Mouse (Mus musculus): ENCODE results near the gene Btf3l4. TPM values are rescaled to one million over a fixed set of nuclear protein-coding genes. Genes with fewer than 3 reads are reported as not detected.

The Btf3l4 gene
- 96.5 and 117 TPM in 2 replicates for polyA plus RNA-seq (2015; fragmentation: Nextera tagmentation; extraction: Ambion mirVana)

DNA sequence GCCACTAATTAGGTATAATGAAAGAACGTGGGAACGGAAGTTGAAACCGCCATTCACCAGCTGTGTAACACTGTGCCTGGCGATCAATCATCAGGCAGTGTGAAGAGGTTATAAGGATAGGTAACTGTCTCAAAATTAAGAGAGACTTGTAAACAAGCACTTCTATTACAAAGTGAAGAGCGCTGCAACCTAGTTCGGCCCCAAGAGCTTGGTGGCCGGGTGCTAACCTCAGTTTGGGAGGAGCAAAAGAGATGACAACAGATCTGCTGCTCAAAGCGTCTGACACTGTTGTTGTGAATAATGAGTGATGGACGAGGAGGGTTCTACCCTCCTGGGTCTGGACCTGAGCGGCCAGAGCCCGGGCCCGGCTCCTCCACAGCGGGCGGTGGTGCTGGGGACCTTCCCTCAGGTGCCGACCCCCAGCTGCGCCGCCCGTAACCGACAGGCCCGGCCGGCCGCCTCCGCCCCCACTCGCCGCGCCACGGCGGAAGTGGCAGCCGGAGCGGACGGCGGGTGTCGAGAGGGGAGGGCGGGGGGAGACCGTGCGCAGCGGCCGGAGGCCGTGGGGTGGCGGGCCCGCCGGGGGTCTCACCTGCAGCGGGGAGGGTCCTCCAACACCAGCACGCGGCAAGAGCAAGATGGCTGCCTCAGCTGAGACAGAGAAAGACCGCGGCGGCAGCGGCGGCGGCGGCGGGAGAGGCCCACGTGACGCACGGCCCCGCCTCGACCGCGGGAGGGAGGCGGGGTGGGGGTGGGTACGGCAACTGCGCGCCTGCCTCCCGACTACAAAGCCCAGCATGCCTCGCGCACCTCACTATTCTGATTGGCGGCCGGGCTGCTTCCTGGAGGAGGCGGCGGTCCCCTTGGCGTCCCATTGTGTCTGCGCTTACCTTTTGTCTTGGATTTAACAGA lies at the start of gene Btf3l4:
TSS of gene Btf3l4 (minus strand) at position 699 of the 912 bp plus-strand sequence.

DNA sequence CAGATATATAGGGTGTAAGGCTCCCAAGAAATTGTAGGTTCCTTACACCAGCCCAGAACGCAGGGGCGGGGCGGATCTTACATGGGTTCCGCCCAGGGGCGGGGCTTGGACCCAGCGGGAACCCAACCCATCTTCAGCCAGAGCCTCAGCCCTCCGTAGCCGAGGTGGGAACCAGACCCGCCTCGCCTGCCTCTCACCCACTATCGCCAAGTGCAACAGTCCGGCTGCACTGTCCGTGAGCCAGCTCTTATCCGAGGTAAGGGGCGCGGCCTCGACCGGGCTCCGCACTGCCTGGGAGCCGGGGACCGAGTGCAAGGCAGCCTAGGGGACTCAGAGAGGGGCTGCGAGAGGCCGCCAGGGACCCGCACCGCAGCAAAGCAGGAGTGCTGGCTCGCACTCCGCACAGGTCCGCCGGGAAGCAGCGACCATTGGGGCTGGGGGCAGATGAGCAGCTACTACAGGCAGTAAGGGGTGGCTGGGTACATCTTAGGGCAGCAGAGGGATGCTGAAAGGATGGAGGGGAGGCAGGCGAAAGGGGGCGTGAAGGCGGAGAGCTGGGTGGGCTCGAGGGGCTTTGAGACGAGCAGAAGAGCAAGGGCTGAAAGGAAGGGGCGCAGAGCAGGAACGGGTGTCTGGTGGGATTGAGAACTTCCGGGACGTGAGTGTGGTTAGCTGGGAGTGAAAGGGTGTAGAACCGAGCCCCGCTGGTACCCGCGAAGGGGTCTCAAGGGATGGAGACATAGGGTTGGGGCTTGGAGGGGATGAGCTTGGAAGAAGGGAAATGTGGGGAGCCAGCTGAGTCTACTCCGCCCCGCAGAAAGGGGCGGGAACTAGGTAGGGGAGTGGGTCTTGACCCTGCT lies 45.8 kb upstream of the Btf3l4 start, which contains the start of gene Rab3b:
TSS of gene Rab3b (plus strand) at position 101 of the 860 bp plus-strand sequence.

DNA sequence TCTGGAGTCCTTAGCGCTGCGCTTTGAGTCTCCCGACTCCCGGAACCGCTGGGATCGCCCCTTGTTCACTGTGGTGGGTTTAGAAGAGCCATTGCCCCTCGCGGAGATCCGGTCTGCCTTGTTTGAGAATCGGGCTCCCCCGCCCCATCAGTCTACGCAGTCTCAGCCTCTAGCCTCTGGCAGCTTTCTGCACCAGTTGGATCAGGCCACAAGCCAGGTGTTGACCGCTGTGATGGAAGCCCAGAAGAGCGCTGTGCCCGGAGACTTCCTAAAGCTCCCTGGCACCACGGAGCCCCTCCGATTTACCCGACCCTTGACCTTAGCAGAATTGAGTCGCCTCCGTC lies 15.1 kb upstream of the Btf3l4 start, which contains the start of gene A730015C16Rik:
TSS of gene A730015C16Rik (minus strand) at position 115 of the 344 bp plus-strand sequence.

DNA sequence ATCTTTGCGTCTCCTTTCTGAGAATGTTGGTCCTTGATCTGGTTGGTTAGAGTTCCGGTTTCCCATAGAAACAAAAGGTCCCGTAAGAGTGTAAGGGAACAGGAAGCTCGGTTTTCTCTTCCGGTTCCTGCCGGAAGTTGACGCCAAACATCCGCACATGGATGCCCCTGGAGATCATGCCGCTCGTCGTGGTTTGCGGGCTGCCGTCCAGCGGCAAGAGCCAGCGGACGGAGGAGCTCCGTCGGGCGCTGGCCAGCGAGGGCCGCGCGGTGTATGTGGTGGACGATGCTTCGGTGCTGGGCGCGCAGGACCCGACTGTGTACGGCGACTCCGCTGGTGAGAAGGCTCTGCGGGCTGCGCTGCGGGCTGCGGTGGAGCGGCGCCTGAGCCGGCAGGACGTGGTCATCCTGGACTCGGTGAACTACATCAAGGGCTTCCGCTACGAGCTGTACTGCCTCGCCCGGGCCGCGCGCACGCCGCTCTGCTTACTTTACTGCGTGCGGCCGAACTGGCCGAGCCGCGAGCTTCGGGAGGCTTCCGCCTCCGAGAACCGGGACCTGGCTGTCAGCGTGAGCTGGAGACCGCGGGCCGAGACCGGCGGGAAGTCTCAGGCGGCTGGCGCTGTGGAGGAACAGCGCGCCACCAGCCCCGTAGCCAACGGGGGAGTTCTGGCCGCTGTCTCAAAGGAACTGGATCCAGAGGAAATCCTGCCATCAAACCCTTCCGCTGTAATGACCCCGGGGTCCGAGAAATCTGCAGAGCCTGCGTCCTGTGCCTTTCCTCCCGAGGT lies 14.5 kb upstream of the Btf3l4 start, which contains the start of gene Kti12:
TSS of gene Kti12 (plus strand) at position 71 of the 790 bp plus-strand sequence.

DNA sequence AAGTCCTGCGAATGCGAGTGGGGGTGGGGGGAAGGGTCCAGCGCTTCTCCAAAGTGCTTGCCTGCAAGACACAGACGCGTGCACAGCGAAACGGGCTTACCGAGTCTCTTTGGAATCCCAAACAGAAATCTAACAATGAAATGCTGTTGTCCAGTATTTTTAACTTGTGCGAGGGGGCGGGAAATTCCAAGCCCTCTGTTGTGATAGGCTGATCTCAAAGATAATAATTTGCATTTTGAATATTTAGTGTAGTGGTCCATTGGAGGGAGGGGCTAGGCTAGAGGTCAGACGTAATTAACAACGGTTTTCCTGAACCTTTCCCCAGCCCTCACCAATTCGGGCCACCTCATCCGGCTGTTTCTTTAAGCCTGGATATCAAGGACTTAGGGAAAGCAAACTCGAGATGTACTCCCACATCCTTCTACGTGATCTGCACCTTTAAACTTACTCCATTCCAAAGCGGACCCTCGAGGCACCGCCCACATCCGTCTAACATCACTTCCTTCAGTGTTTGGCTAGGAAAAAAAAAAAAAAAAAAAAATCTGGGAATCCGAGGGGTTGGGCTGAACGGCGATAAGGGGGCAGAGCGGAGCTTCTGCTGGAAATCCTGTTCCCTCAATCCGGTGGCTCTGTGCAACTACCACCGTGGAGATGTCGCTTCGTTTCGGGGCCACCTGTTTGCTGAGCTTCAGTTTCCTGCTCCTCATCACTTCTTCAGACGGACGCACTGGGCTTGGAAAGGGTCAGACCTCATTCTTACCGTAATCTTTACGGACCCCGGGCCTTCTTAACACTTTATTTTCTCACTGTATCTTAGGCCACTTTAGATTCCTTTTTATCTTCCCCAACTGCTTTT lies 929 bp upstream of the Btf3l4 start, which contains the start of gene Txndc12:
TSS of gene Txndc12 (plus strand) at position 487 of the 856 bp plus-strand sequence.

DNA sequence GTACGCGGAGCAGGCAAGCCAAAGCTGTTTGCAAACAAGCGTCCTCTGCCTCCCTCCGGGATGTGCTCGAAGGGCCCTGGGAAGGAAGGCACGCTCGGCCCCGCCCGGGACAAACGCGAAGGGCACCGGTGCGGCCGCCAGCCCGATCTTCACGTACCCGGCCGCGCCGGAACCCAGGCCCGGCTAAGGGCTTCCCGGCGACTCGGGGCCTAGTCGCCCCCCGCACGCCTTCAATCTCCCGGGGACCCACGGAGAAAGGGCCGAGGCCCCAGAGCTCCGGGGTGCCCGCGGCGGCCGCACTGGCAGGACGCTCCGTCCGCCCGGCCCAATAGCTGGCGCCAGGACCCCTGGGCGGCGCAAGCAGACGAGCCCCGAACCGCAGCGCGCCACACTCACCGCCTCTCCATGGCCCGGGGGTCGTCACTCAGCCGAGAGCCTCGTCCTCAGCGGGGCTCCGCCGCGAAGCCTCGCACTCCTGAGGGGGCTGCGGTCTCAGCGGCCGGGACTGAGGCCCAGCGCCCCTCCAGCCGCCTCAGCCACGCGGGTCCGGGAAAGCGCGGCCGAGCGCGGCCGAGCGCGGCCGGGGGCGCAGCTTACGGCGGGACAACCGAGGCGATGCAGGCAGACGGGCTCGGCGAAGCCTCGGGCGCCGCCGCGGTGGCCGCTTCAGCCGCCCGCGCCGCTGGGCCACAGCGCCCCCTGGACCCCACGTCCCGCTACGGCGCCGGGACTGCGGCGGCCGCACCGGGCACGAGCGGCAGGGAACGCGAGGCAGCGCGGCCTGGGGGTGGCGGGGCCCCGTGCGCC lies 53.2 kb downstream of the Btf3l4 start, which contains the start of gene Zfyve9:
TSS of gene Zfyve9 (minus strand) at position 742 of the 807 bp plus-strand sequence.

Other genes with a start within 250 kb of the Btf3l4 start
- gene Cc2d1b, start 213.7 kb downstream of the Btf3l4 start, polyA plus RNA-seq (2015; fragmentation: Nextera tagmentation; extraction: Ambion mirVana): 19.0 and 22.9 TPM in 2 replicates
- gene 3110021N24Rik, start 114.0 kb downstream of the Btf3l4 start, polyA plus RNA-seq (2015; fragmentation: Nextera tagmentation; extraction: Ambion mirVana): 0.37 and 0.70 TPM in 2 replicates
- gene Zfyve9, start 52.8 kb downstream of the Btf3l4 start, polyA plus RNA-seq (2015; fragmentation: Nextera tagmentation; extraction: Ambion mirVana): 2.1 TPM in 2 replicates
- gene Txndc12, start 987 bp upstream of the Btf3l4 start, polyA plus RNA-seq (2015; fragmentation: Nextera tagmentation; extraction: Ambion mirVana): 42.5 and 47.9 TPM in 2 replicates
- 27.9 TPM in 2 replicates for gene Kti12, start 14.2 kb upstream of the Btf3l4 start, polyA plus RNA-seq (2015; fragmentation: Nextera tagmentation; extraction: Ambion mirVana)
- 0.21 and 0.71 TPM in 2 replicates for gene A730015C16Rik, start 15.0 kb upstream of the Btf3l4 start, polyA plus RNA-seq (2015; fragmentation: Nextera tagmentation; extraction: Ambion mirVana)
- gene Rab3b, start 45.4 kb upstream of the Btf3l4 start, polyA plus RNA-seq (2015; fragmentation: Nextera tagmentation; extraction: Ambion mirVana): 13.0 and 17.6 TPM in 2 replicates
- gene Nrd1, start 167.0 kb upstream of the Btf3l4 start, polyA plus RNA-seq (2015; fragmentation: Nextera tagmentation; extraction: Ambion mirVana): 36.1 and 41.5 TPM in 2 replicates